Mouse (Mus musculus): ENCODE results near the gene Bms1.

- TF ChIP-seq POLR2A (IDR thresholded peaks at IDR 0.05; ENCODE audit: insufficient read depth, low read depth, low read length), result no peak
- peak; percentile 21; the same call in 1 of the 2 replicates for TF ChIP-seq CTCF (IDR thresholded peaks at IDR 0.05)
- TF ChIP-seq EP300 (IDR thresholded peaks at IDR 0.05; ENCODE audit: insufficient read depth, low read depth, low read length), result no peak
These were observed 33.3 kb downstream of the Bms1 start for GRCm38 (mm10) chr6:118385962-118386361.

Measured in heart, adult 2 months (tissue).